Mouse (Mus musculus): ENCODE measurements around the gene Sh3gl1.
A peak's percentile ranks its signal among the peaks of the same experiment; 100 is the strongest.

Gene Sh3gl1

GRCm38 (mm10) chr17:55986030-55986961 lies 50.1 kb downstream of the Sh3gl1 start, which contains the start of gene Fsd1:
Gene Fsd1 (plus strand): TSS chr17:55986509.
- DNase-seq: peak; percentile 66

GRCm38 (mm10) chr17:55977301-55977700 lies 59.1 kb downstream of the Sh3gl1 start:
- no peak for DNase-seq

- peak; percentile 91 for DNase-seq
These were observed 60.1 kb downstream of the Sh3gl1 start for GRCm38 (mm10) chr17:55976255-55976862.

GRCm38 (mm10) chr17:55971453-55971852 lies 65.0 kb downstream of the Sh3gl1 start:
- DNase-seq: no peak

GRCm38 (mm10) chr17:55969966-55970891 lies 66.2 kb downstream of the Sh3gl1 start, which contains the start of gene Shd:
Gene Shd (plus strand): TSS chr17:55970467.
- peak; percentile 61 for DNase-seq

GRCm38 (mm10) chr17:55969560-55969959 lies 66.9 kb downstream of the Sh3gl1 start:
- no peak for DNase-seq

- DNase-seq: peak; percentile 55
These were observed 68.2 kb downstream of the Sh3gl1 start for GRCm38 (mm10) chr17:55968210-55968609.

GRCm38 (mm10) chr17:55967186-55967585 lies 69.2 kb downstream of the Sh3gl1 start:
- no peak for DNase-seq

Data from lung, postnatal 10 days (tissue).